Mouse (Mus musculus) Muller cell, postnatal 12 days (primary cell): ENCODE data around the gene Caly.

Experiments used
- DNase-seq: peaks from one replicate; pipeline ENCODE4 v3.0.0-alpha.2; 2015; ENCODE audit errors: inconsistent ontology term

The Caly gene

GRCm38 (mm10) chr7:140042728-140043127 lies 39.6 kb downstream of the Caly start:
- DNase-seq = no peak

GRCm38 (mm10) chr7:140037171-140037555 lies 45.2 kb downstream of the Caly start:
- DNase-seq = no peak

GRCm38 (mm10) chr7:140036281-140037170 lies 45.8 kb downstream of the Caly start, which contains the start of the genes Zfp511 and Tubgcp2:
Gene Zfp511, plus strand, starts transcription at chr7:140036391.
Gene Tubgcp2, minus strand, starts transcription at chr7:140036669.
- DNase-seq = peak; percentile 99

GRCm38 (mm10) chr7:140035456-140035855 lies 46.9 kb downstream of the Caly start:
- no peak for DNase-seq

- DNase-seq = no peak
Observed at GRCm38 (mm10) chr7:140033386-140033785, 49.0 kb downstream of the Caly start.

- no peak for DNase-seq
Observed at GRCm38 (mm10) chr7:140032366-140032765, 50.0 kb downstream of the Caly start.

GRCm38 (mm10) chr7:140031771-140032170 lies 50.6 kb downstream of the Caly start:
- DNase-seq = no peak
